Mouse (Mus musculus) thymus, postnatal 14 days (tissue): ENCODE data around the gene Far2.

ENCODE experiments used
- DNase-seq: peaks from one replicate; pipeline ENCODE4 v3.0.0; 2021

The Far2 gene

DNA sequence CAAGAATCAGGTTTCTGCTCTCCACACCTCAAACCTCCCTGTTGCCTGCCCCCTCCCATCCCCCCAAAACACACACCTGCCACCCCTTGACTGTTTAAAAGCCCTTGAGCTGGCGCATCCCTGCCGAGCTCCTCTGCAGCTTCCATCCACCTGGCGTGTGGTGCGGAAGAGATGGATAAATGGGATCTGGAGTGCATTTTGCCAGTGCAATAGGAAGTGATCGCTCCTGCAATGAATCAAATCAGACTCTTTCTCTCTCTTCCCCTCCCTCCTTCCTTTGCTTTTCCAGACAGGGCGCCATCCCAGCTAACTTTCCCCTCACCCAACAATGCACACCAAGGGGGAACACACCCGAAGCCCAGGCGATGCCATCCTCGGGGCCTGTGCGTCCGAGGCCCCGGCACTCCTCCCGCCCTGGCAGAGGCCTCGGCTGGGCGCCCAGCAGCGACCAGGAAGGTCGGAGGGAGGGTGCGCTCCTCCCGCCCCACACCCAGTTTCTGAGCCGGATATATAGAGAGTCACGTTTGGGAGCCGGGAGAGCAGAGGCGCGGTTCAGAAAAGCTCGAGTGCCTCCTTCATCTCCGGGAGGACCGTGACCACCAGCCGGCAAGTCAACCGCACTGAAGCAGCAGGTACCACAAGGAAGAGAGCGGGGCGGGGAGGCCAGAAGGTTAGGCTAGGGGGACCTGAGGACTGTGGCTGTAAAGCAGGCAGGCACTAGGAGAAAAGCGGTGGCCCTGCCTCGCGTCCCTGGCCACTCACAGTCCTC, at the start of gene Far2:
Far2 (plus strand) TSS at position 379 of the 769 bp plus-strand sequence.
- DNase-seq, result no peak

DNA sequence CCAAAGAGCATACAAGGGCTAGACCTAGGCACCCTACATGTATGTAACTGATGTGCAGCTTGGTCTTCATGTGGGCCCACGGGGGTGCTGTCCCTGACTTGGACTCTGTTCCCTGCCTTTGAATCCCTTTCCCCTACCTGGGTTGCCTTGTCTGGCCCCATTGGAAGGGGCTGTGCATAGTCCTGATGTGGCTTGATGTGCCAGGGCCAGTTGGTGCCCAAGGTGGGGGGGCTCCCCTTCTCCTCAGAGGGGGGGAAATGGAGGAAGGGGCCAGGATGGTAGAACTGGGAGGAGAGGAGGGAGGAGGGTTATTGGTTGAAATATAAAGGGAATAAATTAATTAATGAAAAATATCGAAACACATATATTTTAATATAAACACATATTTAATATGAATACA, 46.6 kb upstream of the Far2 start:
- DNase-seq, result no peak

DNA sequence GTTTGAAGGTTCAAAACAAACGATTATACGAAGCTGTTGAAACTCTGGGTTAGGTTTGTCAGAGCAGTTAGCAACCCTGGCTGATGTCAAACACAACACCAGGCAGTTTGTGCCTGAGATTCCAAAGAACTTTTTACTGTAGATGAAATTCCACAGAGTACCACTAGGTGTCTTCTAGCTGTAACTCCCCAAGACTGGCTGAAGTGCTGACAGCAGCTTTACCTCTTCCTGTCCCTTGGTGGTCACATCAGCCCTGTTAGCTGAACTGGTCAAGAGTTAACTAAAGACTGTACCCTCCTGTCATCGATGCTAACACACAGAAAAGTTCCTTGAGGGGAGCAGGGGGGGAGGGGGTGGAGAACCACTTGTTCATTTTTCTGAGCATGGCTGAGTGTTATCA, 46.0 kb upstream of the Far2 start:
- no peak for DNase-seq

DNA sequence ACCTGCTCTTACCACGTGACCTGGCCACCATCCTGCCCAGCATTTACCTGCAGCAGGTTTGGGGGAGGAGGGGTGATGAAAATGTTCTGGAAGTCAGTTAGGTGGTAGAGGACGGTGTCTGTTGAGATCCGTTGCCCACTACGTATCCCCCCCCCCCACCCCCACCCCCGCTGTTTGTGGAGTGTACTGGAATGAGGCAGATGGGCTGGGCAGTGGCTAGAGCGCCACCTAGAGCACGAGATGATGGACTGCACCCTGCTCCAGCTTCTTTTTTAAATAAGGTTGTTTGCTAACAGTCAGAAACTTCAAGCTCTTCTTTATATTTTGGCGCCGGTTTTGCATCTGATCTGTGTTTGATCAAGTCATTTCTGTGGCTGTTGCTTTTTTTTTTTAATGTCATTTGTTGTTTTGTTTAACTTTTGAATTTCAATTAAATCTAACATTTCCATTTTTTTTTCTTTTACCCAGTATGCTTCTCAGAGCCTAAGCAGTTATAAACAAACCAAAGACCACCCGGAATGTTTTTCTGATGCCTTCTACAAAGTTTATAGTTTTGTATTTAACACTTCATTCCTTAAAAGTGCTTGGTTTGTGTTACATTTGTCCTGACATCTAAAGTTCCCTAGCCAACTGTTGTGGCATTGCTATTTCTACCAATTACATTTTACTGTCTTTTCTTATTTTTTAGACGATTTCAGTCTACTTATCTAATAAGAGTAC, 40.8 kb upstream of the Far2 start:
- no peak for DNase-seq

DNA sequence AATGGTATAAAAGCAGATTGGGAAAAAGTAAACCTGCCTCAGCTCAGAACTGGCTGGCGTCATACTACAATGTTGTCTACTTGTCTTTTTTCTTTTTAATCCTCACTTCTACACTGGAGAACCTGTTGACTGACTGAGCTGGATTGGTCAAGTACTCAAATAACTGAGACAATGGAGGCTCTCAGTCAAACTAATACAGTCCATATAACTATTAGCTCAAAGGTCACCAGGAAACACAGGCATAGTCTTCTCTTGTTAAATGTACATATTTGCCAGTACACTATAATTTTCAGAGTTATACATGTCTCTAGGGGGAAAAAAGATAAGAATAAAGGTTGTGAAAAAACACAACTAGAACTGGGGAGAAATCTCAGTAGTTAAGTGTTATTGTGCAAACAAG, 6.3 kb upstream of the Far2 start:
- no peak for DNase-seq

DNA sequence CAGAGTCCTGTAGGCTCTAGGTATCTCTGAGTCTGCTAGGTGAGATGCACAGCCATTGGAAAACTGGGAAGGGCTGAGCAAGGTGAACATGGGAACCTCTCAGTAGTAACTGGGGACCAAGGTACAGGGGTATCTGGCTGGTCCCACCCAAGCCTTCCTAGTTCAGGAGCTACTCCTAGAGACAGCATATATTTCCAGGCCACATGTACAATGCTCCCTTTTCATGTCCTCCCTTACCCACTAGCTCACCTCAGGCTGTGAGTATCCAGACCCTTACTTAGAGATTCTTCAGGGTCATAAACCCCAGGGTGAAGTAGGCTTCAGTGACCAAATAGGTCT, 560 bp downstream of the Far2 start:
- no peak for DNase-seq

DNA sequence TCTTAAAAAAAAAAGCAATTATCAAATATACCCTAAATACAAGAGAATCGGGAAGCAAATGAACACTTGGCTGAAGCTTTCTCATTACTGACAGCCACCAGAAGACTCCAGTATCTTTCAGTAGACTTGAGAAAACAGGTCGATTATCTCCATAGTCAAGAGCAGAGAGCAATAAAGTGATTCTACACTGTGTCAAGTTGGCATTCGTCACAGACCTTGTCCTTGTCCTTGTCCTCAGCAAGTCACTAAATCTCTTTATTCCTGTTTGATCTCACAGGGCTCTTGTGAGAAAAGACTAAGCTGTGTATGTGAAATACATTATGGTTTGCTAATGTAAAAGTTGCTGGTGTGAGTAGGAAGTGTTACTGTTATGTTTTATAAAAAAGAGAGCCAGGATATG, 16.1 kb downstream of the Far2 start:
- no peak for DNase-seq

DNA sequence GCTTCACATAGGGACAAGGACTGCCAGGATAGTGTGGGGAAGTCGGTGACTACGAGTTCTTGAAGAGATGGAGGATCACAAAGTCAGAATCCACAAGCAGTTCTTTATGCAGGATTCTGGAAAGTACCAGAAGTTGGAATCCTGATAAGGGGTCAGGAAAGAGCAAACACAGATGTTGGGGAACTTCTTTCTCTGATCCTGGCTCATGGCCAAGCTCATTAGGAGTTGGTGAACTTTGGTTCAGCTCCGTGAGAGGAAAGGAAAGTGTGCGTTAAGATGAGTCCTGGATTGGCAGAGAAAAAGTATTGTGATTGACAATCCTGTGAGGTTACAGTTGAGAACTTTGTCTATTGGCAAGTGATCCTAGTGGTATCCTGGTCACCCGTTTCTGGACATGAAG, 19.2 kb downstream of the Far2 start:
- DNase-seq, result no peak

DNA sequence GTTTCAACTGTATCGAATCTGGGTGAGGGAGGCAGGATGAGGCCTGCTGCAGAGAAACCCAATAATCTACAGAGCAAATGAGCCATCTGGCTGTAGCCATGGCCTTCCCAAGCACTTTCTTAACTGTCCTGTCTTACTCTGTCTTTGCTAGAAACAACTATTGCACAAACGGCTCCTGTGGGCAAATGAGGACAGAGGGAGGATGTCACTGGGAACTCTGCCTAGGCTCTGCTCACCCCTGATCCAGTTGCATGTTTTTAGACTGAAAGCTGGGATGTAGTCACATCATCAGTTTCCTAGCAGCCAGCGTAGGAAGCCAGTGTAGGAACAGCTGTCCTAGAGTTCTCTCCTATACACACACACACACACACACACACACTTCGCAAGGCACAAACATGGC, 21.7 kb downstream of the Far2 start:
- DNase-seq, result no peak

DNA sequence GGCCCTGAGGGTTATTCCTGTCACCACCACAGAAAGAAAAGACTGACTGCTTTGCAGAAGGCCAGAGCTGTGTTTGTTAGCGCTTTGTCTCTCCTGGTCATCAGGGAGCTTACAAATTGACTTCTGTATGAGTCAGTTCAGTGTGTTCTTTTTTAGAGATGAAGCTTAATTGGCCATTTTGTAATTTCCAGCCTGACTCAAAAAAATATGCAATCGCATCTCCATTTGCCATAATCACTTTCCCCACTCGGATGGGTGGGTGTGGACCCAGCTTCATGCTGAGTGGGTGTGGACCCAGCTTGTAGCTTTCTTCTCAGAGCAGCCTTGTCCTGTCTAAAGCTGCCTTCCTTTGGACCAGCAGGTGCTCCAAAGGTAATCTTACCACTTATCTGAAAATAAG, 26.5 kb downstream of the Far2 start:
- no peak for DNase-seq

DNA sequence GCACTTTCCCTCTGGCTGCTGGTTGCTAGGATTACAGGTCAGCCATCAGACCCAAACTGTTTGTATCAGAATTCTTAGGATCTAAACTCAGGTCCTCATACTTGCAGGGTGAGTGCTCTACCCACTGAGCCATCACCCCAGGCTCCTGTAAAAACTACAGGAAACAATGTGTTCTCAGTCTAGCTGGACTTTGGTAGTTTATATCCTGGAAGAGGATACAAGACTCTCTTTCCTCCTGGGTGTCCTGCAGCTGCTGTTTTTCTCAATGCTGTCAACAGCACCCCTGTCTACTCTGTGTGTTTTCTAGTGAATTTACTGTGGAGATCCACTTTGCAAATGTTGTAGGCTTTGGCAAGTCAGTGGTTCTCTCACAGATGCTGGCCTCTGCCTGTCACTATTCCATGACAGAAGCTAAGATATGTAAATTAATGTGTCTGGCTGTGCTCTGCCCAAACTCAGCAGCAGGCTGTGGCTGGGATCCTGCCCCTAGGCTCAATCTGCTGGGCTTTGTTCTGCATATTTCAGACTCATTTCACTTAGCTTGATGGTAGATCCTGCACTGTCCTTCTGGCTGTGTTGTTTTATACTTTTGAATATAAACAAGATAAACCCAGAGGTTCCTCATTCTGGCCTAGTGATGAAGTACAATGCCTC, 27.3 kb downstream of the Far2 start:
- DNase-seq, result no peak

DNA sequence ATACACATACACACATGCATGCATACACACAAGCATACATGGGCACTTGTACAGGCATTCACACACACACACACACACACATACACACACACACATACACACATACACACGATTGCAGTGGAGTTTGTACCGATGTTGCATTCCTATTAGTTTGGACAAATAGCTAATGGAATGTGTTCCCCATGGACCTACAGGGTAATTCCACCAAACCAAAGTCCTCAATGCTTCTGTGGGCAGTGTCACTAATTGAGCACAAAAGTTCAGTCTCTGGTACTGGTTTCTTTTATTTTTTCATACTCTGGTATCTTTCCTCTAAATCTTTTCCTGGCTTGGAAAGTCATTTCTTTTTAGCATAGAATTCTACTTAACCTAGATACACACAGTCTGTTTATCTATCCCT, 36.8 kb downstream of the Far2 start:
- no peak for DNase-seq

DNA sequence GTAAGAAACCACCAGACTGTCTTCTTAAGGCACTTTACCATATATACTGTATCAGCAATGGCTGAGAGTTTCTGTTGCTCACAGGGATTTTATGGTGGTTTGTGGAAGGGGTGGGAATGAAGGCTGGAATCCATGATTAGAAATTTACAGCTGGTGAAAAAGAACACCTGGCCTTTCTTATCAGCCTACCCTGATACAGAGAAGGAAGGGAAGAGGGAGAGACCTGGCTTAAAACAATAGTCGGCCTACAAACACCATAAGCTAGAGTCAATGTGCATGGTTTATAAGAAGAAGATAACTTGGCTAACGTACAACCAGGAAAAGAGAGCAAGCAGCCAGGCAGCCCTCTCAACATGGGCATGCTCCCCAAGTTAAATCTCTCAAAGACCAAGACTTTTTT, 37.3 kb downstream of the Far2 start:
- no peak for DNase-seq

DNA sequence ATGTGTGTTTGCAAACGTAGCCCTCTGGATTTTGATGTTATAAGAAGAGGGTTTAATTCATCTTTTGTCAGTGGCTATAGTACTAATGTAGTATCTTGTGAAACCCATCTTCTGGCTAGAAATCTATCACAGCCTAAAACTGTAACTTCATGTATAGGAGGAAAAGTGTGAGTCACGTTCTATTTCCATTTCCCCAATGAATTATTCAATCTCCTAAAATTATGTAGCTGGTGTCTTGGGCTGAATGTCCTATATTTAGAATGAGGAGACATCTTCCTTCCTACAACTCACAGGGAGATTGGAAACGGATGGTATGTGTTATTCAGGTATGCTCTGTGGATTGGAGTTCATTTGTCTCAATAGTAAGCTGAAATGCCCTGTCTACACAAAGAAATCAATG, 50.0 kb downstream of the Far2 start:
- DNase-seq, result no peak

DNA sequence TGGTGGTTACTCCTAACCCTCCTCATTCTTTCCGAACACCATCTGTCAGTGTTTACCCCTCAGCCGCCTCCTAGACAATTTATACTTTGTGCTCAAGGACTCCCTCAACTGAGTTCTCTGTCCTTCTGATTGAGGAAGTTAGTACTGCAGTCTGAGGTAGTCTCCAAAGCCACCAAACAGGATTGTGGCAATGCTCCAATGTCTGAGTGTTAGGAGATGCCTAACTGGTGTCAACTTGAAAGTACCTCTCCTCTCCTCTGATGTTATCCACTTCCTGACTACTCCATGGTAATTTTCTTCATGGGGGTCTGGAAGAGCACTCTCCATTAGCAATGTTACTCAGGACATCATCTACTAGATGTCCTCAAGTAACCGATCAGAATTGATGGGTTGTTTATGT, 54.9 kb downstream of the Far2 start:
- no peak for DNase-seq

DNA sequence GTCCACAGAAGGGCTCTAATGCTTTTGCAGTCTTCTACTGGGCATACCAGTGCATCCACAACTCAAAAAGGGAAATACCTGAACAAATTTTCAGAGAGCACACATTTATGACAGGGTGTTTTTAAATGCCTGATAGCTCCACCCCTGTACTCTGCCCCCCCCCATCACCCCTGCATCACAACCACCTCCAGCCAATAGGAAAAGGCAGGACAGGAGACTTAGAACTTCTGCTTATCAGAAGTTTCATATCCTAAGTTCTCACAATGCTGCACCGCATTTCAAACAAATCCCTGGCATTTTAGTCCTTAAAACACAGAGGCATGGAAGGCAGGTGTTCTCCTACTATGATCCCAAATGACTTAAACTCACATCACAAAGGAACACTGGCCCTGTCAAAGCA, 55.4 kb downstream of the Far2 start:
- no peak for DNase-seq

DNA sequence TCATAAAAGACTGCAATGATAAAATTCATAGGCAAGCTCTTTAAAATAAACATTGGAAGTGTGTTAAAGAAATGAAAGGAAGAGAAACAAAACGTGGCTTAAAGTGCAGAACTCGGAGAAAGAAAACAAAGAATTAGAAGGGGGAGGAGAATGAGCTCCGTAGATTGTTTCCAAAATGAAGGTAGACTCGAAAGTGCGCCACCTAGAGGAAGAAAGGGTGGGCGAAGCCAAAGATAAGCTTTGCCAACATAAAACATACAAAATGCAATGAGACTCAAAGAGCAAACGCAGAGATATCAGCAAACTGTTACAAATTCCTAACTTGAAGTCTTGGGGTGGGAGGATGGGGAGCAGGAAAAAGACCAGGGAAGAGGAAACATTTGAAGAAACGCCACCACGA, 57.2 kb downstream of the Far2 start:
- DNase-seq, result peak; percentile 9

DNA sequence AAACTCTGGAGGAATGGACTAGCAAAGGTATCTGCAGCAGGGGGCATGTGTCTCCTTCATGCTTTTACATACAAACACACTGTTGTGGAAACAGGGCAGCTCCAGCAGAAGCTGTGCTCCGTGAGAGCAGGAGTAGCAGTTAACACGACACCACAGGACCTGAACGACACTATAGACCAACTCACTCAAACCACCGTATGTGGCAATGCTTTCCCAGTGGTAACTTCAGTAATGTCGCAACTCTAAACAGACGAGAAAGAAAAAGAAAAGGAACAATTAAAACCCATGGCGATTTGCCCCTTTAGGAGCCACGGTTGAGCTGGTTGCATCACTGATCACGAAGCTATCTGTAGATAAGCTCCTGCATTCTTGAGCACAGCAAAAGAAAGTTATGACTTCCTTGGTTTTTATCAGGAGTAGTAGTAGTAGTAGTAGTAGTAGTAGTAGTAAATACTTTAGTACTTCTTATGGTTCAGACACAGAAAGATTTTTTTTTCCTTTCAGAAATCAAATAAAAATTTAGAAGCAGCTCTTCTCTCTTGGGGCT, 58.7 kb downstream of the Far2 start:
- DNase-seq, result no peak

DNA sequence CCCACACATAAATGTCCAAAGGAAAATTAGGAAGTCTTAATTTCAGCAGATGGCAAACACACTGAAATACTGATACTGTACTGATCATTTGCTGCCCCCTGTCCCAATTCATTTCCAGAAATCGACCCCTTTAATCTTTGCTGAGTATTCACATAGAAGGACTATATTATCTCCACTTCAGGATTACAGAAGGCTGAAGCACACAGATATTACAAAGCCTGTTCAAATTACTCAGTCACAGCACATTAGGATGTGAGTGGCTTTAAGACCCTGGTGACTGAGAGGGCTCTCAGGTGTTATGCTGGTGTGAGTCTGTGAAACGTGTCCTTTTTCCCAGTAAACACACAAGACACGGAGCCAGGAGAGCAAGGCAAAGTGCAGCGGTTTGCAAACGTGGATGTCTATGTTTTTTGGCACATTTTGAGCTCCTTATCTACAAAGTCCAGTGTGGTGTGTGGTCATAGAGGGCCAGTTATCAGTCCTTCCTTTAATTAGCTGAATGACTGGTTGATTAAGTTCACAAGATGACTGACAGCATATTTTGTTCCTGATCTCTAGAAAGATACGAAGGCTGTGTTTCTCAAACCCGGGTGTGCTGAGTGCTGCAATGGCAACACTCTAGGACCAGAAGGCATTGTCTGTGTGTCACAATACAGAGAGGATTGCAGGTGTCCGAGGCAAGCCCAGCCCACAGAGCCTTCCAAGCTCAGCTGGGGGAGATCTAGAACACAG, 61.8 kb downstream of the Far2 start:
- no peak for DNase-seq

DNA sequence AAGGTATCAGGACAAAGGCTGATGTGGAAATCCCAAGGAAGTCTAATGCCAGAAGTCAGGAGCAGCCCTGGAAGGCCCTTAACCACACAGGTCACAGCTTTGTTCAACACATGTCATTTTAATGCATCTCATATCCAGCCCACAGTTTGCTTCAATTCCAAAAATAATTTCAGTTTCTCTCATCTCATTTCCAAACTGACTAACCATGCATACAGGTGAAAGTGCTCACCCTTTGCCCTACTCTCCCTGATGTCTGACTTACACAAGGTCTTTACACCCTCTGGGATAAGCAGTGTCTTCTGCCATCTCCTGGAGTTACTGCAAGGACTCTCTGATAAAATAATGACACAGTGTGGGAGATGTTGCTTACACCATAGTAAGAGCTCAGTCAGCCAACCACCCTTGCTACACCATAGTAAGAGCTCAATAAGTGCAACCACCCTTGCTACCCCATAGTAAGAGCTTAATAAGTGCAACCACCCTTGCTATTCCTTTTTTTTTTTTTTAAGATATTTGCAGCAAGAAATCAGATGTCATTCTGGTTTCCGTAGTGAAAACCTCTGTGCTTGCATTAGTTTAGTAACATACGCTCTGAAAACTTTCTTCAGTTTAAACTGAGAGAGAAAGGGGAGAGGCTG, 64.1 kb downstream of the Far2 start:
- DNase-seq, result no peak

DNA sequence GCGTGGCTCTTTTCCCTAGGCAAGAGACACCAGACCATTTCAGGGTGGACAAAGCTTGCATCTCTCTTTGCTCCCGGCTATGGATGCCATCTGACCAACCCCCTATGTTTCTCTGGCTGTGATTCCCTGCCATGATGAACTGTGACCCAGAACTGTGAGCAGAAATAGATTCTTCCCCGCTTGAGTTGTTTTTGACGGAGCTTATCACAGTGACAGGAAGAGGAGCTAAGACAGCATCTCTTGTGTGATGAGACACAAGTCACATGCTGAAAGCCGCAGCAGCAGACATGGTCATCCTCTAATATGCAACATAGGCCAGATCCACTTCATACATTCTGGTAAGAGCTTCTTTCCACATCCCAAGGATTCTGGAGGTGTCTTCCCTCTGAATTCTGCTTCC, 69.3 kb downstream of the Far2 start:
- DNase-seq, result no peak

DNA sequence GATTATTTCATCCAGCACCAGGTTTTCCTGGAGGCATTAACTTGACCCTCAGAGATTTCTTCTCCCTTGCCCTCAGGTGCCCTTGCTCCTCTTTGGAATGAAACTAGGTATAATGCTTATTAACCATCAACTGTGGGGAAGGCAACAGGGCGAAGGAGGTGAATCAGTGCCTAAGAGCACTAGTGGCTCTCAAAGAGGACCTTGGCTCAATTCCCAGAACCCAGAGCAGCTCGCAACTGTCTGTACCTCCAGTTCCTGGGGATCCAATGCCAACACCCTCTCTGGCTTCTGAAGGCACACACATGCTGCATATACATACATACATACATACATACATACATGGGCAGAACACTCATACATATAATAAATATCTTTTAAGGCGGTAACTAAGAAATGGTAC, 69.8 kb downstream of the Far2 start:
- DNase-seq, result no peak

DNA sequence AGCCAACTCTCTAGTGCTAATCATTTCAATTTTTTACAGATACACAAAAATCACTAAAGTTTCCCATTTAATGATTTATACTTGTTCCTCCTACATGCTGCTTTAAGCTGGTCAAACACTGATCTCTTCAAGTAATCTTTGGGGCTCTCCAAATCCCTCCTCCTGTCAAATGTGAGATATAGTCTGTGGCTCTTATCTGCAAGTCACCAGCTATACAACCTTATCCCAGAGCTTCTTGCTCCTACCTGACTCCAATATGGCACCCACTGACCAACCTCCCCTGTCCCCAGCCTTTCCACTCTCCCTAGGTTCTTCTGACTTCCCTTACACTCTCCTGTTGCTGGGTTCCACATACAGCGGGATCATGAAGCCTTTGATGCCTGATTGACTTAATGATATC, 70.6 kb downstream of the Far2 start:
- DNase-seq, result no peak
